Mouse (Mus musculus) CD4-positive helper T cell, adult 2 months (primary cell): ENCODE measurements around the gene Adamts9.

Source experiments
- DNase-seq: peaks from one replicate; pipeline ENCODE4 v3.0.0-alpha.2; 2012; ENCODE audit warnings: low read depth, missing footprints, low spot score

Adamts9 gene

DNA sequence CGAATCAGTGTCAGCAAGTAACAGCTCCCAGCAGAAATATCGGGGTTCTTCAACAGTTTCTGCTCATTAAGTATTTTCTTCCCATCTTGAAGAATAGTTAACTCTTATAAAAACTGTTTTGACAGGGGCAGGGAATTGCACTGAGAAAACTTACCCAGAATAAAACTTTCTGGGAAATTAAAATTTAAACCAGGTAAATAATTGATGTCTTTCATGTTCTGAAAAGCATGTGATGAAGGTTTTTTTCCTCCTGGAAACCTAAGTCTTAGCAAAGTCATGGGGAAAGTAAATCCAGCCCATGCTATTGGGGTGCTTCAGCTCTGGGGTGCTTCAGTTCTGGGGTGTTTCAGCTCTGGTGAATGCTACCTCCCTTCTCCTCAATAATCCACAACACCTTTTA is 132.7 kb downstream of the Adamts9 start:
- DNase-seq: no peak

DNA sequence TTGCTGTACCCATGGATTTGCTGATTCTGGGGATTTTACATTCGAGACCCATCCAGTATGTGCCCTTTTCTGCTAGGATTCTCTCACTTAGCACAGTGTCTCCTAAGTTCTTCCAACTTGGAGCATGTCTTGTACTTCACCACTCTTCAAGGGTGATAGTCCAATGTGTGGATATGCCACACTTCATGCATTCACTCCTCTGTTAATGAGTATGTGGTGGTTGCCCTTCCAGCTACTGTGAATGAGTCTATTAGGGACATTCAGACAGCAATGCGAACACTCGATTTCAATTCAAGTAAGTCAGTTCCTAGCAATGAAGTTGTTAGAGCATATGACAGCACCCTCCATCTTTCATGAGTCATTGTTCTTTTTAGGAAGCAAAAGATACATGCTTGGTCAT is 133.5 kb downstream of the Adamts9 start:
- DNase-seq: no peak

DNA sequence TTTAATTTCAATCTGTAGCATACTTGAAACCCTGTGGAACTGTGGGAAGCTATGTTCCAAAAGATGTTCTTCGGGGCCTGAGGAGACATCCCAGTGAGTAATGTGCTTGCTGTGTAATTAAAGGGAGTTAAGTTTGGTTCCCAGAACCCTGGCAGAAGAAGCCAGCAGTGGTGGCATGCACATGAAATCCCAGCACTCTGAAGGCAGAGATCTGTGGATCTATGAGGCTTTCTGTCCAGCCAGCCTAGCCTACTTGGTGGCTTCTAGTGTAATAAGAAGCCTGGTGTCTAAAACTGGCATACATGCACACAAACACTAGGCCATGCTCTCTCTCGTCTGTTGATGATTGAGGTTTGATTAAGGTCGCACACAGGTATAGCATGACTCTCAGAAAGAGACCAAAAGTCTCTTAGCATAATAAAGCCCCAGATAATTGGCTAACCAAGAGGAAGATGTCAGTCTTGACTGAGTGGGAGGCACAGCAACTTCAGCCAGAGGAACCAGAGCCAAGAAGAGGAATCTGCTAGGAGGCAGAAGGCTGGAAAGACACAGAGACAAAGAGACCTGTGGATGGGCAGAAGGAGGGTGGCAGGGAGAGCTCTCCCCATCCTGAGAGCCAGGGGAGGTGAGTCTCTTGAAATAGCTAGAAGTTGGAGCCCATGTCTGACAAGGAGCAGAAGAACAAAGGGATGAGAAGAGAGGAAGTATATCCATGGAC is 138.9 kb downstream of the Adamts9 start:
- DNase-seq: no peak

DNA sequence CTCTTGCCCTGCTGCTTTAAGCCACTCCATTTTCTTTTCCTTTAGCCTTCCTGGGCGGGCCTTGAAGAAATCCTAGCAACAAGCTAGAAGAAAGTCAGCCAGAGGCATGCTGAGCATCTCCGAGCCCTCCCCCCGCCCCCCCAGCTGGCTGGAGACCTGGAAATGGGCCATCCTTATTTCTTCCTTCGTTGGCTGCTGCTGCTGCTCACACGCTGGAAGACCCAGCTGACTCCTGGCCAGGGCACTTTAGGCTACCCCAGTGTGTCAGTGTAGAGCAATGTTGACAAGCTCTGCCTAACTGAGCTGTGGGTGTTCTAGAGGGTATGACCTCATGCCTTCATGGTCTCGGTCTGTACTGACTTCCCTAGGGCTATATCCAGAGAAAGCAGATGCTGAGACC is 140.1 kb downstream of the Adamts9 start:
- peak; percentile 4 for DNase-seq

DNA sequence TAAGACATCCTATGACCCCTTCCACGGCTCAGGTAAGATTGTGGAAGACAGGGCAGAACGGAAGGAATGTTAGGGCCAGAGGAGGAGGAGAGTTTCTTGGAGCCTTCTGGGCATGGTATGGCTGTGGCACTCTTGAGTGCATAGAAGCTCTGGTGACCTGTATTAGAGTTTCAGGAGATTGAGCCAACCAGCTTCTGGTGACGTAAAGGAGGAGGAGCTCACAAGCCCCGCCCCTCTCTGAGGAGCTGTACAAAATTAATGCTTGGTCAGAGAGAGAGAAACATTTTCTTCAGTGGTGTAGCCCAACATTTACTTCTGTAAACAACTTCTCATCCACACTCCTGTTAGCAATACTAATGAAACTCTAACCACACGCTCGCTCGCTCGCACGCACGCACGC is 140.9 kb downstream of the Adamts9 start:
- no peak for DNase-seq

DNA sequence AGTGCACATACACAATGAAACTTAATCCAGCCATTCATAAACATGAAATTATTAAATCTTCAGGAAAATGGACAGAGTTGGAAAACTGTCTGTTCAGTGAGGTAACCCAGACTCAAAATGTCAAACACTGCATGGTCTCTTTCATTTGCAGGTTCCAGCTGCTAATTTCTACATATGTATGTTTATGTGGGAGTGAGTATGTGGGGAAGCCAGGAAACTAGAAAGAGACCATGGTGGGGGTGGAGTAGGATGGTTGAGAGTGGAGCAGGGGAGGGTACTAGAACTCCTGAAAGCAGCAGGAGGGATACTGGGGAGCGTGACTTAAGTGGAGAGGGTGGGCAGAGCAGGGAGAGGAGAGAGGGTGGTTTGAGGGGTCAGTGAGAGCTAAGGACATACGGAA is 141.8 kb downstream of the Adamts9 start:
- DNase-seq: no peak

DNA sequence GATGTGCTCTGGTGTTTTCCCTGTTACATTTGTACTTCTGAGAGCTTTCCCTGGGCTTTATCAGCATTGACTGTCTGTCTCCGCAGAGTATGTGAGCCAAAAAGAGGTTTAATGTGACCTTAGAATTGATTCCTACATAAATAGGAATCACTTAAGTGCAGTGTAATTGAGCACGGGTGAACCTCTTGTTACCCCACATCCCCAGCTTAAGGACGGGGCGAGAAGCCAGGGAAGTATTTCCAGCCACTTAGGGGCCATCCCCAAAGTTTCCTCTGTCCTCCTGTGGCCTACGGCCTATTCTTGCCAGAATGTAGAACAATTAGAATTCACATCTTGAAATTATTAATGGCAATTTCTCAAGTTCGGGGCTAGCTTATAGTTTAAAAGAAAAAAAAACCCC is 149.5 kb downstream of the Adamts9 start:
- no peak for DNase-seq

DNA sequence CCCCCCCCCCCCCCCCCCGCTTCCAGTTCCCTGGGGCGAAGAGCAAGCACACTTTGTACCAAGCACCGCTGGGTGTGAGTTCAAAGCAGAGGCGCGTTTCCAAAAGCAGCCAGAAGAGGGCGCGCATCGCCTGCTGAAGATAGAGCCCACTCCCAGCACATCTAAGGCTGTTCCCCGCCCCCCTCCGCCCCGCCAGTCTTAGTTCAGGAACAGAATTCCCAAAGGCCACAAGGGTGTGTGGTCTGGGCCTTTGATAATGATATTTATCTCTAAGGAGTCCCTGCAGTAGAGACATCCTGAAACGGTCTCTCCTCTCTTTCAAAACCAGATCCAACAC is 155.9 kb downstream of the Adamts9 start:
- no peak for DNase-seq

DNA sequence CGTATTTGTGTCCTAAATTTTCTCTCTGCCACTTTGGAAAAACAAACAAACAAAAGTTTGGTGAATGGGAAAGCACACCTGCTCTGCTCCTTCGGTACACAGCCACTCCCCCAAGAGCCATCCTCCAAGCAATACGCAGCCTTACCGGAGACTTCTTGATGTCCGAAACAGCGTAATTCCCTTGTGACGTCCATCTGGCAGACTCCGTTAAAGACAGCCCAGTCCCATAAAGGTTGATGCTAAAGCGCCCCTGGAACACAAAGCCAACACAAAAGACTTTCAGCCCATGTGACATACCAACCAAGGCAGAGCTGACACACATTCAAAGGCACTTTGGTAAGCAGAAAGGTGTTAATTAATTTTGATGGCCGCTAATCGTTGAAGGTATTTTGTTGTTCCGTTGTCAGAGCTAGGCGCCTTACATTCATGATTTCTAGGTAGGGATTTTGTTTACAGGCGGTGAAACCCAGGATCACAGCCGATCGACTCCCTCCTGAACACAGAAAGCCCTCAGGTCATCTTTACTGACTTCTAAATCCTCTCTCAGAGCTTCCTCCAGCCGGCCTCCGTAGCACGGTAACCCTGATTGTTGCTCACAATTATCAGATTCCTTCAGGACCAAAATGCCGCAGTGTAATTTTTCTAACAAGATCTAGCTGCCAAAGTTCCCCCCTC is 156.5 kb downstream of the Adamts9 start:
- no peak for DNase-seq

DNA sequence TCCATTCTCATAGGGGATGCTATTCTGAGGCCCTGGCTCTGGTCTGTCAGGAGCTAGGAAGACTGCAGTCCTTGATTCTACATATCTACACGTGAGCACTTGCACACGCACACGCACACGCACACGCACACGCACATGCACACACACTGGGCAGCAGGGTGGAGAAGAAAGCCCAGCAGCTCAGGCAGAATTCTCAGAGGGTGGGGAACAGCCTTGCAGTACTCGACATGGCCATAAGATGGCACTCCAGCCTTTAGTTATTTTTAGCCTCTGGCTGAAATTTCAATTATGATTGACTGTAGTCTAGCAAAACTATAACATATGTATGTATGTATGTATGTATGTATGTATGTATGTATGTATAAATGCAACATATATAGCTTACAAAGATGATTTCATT is 158.5 kb downstream of the Adamts9 start:
- DNase-seq: no peak

DNA sequence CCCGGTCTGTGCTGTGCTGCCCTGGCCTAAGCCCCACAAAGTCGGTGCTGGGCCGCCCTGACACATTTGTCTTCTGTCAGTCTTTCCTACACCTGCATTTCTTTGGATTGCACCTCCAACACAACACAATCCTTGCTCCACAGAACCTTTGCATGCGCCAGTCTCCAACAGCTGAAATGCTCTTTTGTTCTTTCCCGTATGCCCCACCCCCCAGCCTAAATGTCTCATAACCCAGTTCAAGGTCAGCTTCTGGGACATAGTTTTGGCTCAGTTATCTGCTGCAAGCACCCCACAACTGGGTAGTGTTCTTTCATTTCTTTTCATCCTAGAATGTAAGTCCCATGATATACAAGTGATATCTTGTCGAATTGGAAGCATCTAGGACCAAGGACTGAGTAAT is 161.8 kb downstream of the Adamts9 start:
- no peak for DNase-seq

DNA sequence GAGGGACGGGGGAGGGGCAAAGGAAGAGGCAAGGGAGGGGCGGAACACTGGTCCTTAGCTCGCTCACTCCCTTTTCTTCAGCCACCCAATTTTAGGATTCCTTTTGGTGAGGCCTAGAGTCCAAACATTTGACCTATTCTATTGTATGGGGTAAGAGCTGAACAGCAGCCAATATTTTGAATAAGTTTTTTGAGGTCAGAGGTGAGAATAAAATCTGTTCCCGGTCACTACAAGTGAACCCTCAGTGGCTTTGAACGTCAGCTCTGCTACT is 163.4 kb downstream of the Adamts9 start:
- no peak for DNase-seq

DNA sequence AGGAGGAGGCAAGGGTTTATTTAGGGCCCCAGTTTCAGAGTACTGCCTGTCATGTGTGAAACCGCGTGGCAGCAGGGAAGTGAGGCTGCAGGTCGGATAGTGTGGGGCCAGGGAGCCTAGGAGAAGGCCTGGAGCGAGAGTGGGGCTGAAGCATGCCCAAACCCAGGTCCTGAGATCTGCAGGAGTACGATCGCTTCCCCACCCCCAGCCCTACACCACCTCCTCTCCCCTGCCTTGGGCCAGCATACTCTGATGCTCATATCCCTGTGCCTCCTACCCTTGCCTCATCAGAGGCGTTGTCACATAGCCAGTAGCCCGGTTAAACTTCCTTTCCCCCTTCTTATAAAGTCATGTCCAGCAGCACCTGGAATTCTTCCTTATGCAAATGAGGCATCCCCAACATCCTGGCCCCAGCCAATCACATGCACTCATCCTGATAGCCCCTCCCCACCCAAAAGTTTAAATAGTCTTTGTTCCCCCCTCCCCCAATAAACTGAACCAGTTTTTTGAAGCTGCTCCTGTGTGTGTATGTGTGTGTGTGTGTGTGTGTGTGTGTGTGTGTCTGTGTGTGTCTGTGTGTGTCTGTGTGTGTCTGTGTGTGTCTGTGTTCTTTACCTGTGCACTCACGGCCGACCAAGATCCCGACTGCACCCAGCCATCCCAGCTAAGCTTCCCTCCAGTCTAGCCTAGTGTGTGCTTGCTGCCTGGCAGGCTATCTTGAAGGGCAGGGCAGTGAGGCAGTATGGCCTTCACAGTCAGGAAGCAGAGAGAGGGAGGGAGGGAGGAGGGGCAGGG is 164.0 kb downstream of the Adamts9 start:
- no peak for DNase-seq

DNA sequence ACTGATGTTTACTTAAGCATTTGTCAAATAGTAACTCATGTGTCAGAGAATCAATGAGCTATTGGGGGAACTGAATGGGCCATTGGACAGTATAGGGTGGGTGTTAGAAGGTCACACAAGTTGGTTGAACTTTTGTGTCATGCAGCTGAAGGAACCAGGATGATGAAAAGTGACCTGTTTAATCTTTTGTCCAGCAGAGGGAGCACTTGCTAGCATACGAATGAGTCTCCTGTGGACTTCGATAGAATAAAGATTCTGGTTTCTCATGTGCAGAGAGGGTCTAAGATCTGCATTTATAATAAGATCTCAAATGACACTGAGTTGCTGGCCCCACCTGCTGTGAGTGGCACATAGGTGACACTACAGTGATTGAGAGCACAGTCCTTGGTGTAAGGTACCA is 166.9 kb downstream of the Adamts9 start:
- no peak for DNase-seq

DNA sequence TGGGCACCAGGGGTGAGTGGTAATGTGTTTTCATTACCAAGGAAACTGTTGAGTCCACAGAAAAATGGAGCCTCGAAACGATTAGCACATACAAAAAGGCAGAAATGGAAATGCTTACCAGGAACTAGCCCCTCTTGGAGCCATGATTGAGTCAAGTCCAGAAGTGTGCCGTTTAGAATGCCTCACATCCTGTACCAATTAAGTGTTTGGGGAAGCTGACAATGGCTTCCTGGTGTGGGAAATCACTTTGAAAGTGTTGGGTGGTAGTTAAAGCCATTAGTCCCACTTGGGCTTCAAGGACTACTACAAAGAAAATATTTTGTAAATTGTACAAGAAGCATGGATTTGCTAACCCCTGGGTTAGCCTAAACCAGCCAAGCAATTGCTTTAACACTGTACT is 180.9 kb downstream of the Adamts9 start:
- no peak for DNase-seq

DNA sequence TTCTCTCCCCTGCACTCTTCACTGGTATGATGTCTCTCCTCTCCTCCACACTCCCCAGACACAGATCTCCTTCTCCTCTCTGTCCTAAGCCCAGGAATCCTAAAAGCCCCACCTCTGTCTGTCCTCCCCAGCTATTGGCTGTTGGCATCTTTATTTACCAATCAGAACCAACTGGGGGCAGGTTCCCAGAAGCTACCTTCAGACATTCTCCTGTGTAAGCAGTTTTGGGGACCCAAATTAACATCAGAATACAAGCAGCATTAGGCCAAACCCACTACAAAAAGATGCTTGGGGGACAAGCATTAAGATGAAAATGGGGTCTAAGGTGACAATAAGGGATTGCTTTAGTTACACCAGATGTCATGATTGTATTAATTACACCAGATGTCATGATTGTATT is 183.7 kb downstream of the Adamts9 start:
- DNase-seq: no peak

DNA sequence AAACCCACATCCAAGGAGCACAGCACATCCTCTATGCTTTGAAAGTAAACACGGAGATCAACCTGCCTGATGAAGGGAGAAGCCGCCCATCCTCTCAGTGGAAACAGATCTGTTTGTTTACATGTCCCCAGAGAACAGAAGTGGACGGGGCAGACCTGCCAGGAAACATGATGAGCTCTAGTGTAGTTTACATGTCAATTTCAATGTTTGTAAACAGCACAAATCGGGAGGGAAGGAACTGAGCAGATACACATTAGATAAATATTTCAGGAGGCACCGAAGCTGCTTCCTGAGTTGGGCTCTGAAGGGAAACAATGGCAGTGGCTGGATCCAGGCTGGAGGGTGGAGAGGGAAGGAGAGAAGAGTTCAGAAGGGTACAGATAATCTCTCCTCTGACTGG is 187.5 kb downstream of the Adamts9 start:
- DNase-seq: no peak

DNA sequence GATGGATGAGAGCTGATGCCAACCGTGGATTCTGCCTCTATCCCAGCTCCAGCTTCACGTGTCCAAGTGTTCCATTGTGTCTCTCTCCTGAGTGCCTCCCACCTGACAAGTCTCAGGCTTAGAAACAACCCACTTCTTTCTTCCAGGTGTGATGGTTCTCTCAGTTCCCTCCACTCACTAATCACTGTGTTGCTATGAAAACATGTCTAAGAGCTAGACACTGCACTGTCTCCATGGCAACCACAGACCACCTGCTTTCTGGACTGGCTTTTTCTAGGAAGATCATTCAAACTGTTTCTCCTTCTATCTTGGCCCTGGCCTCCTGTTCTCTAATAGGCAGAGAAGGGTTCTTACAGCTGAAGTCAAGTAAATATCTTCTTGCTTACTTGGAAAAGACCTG is 190.6 kb downstream of the Adamts9 start:
- DNase-seq: no peak

DNA sequence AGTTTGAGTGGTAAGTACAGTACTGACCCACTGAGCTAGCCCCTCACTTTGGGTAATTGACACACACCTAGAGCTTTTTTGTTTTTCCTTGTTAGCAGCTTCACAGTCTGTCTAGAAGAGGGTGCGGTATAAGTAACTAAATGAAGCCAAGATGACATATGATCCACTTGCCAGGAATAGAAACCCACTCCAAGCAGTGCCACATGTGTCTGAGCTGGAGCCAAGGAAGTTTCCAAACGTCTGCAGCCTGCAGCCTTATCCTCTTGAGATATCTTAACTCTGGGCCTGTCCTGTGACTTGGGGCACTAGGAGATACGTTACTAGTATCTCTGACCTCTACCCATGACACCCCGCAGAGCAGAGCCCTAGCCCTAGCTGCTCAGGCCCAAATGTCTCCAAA is 193.9 kb downstream of the Adamts9 start:
- DNase-seq: no peak

DNA sequence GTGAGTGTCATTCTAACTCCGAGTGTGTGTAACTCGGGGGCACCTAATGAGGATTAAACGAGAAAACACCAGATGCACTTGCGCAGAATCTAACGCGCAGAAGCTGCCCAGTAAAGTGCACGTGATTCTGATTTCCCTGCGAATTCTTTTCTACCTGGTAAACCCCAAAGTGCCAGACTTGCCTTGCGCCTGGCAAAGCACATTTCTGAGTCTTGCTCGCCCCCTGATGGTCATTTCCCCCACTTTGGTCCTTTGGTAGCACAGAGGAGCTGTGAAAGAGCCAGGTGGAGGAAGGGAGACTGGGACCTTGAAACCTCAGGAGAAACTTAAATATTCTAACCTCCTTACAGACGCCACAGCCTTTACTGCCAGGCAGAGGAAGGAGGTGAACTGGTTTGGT is 199.7 kb downstream of the Adamts9 start:
- no peak for DNase-seq

DNA sequence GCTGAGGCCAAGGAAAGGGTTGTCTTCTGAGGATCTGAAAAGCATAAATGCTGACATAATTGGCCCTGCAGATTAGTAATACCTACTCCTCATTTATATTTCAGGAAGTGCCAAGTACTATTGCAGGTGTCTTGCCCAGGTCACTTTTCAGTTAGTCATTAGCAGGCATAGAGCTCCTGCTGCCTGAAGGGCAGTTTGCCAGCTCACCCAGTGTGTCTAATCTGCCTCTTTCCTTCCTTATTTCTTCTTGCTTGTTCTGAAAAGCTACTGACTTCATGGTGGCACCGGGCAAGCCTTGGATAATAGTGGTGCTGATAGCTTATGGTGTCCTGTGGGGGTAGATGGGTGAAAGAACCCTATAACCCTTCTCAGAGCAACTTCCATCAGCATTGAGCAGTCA is 206.2 kb downstream of the Adamts9 start:
- no peak for DNase-seq

DNA sequence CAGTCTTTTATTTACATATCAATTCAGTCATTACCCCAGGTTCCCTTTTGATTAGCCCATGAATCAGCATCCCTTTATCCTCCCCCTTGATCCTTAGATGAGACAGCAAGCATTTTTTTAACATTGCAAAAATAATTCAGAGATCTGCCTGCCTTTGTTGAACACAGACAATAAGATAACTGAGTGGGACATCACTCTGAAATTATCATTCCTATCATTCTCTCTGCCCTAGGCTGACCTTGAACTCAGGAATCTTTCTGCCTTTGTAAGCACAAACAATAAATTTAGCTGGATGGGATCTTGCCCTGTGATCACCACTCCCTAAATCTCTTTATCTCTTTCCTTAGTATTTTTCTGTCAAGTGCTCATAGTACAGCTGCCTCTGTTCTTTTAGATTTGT is 209.6 kb downstream of the Adamts9 start:
- DNase-seq: no peak

DNA sequence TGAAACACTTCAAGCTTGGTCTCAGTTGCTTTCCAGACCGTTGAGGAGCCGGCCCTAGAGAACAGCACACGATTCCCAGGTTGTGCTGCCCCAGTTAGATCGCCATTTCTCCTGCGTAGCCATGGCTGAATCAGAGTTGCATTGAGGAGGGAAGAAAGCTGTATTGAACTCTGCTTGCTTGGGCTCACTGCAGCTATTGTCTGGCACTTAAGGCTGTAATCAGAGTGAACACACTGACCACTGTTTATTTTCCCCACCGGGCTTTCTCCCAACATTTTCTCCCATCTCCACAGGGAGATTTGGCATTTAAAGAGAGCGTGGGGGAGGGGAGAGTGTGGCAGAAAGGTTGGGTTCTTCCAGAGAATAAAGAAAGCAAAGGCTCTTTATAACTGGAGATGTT is 214.8 kb downstream of the Adamts9 start:
- DNase-seq: no peak
